Mouse (Mus musculus) liver, embryonic 14.5 days (tissue): ENCODE measurements around the gene Ramp2.

Experiments used
- CTCF ChIP-seq: IDR thresholded peaks from 2 replicates; pipeline ENCODE4 v1.5.1; 2016; ENCODE audit warnings: antibody characterized with exemption, low read depth, control low read depth
- EP300 ChIP-seq: IDR thresholded peaks from 2 replicates; pipeline ENCODE4 v1.6.1; 2016; ENCODE audit warnings: antibody characterized with exemption, low read depth

GRCm38 (mm10) chr11:101230061-101230511 lies 15.7 kb upstream of the Ramp2 start:
- TF ChIP-seq EP300: no peak
- TF ChIP-seq CTCF: no peak
